Mouse (Mus musculus) lung, adult 2 months (tissue): ENCODE data around the gene Gm7358. TPM values are rescaled to one million over a fixed set of nuclear protein-coding genes. Genes with fewer than 3 reads are reported as not detected.
"Not testable (repeated sequence)": the region's sequence is repeated elsewhere in the genome, so short reads cannot be mapped to it uniquely, and the experiment has no call there.

Source experiments
- DNase-seq: peaks from one replicate; pipeline ENCODE4 v3.0.0; 2022
- H3K4me1 ChIP-seq: fragments of 200-500 bp; 2 replicates; pipeline ENCODE4 v1.6.1; 2011; ENCODE audit warnings: low read length; ENCODE audit not compliant: control insufficient read depth, insufficient read depth
- H3K4me3 ChIP-seq: fragments of 200-500 bp; replicated peaks from 2 replicates; pipeline ENCODE3; 2011; ENCODE audit warnings: low read depth, mild to moderate bottlenecking, control low read depth, low read length; ENCODE audit errors: extremely low read depth
- WGBS: fragments of 180-500 bp; shearing (Covaris S2); methylation state at CpG from one replicate; pipeline ENCODE4 v1.1.7; 2018; 5-methylcytosine and 5-hydroxymethylcytosine counted together
- polyA plus RNA-seq: library from polyadenylated mRNA; depleted of rRNA; stranded (reverse); fragments of >200 nt; gene quantifications from 2 replicates; pipeline ENCODE4 v1.2.3, GENCODE M21; 2012; rRNA removed

Gm7358 gene
- not detected in 2 replicates for polyA plus RNA-seq

- not testable (repeated sequence) for H3K4me1 ChIP-seq, DNase-seq, H3K4me3 ChIP-seq
- no CpG with 5 or more reads among the region's 2 CpGs for WGBS
These were observed at the start of gene Gm7358 for GRCm38 (mm10) chr17:14059431-14059830. Gene Gm7358 (minus strand): TSS chr17:14059531.

- not testable (repeated sequence) for H3K4me3 ChIP-seq, DNase-seq, H3K4me1 ChIP-seq
- WGBS: 21% methylated on average over 3 of the region's 3 CpGs
These were observed 43.7 kb upstream of the Gm7358 start for GRCm38 (mm10) chr17:14103018-14103417.

GRCm38 (mm10) chr17:14101446-14101980 is 42.2 kb upstream of the Gm7358 start:
- H3K4me3 ChIP-seq, H3K4me1 ChIP-seq: not testable (repeated sequence)
- 10% methylated on average over 1 of the region's 1 CpGs for WGBS
- DNase-seq: peak; percentile 9

DNA sequence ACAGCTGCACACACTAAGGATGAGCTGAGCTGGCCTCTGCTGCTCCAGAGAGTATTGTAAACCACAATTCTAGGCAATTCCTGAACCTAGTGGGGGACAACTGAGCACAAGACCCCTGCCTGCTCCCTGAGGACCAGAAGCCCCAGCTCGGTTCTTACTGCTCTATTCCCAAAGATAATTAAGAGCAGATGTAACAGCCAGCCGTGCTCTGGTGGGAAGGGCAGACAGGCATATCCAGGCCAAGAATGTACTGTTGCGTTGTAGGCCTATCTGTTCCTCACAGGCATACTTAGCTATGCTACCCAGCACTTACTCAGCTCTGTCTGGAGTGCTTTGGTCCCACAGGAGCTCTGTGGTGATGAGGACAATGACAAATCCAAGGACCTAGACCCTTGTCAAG is 40.6 kb upstream of the Gm7358 start:
- H3K4me1 ChIP-seq, DNase-seq, H3K4me3 ChIP-seq: not testable (repeated sequence)
- WGBS: 52% methylated on average over 3 of the region's 3 CpGs

GRCm38 (mm10) chr17:14094165-14094564 is 34.8 kb upstream of the Gm7358 start:
- not testable (repeated sequence) for DNase-seq
- WGBS: 39% methylated on average over 4 of the region's 7 CpGs

GRCm38 (mm10) chr17:14086629-14087028 is 27.3 kb upstream of the Gm7358 start:
- not testable (repeated sequence) for H3K4me1 ChIP-seq, DNase-seq, H3K4me3 ChIP-seq
- 0% methylated on average over 1 of the region's 1 CpGs for WGBS

More at GRCm38 (mm10) chr17:14094165-14094564, 34.8 kb upstream of the Gm7358 start:
- not testable (repeated sequence) for H3K4me3 ChIP-seq, H3K4me1 ChIP-seq

DNA sequence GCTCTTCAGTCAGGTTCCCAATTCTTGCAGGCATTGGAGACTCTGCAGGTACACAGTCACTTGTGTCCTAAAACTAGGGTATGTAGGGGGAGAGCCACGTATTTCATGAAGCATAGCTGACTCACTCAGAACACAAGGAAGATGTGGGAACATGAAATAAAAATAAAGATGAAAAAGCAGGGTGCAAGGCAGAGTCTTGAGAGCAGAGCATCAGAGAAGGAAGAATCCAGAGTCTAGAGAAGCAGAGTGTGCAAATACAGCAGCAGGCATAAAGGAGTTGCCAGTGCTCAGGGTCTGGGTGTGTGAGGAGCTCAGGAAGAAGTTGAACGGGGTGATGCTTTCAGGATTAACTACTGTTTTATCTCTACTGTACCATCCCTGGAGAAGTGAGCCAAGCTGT is 17.5 kb downstream of the Gm7358 start:
- 50% methylated on average over 1 of the region's 2 CpGs for WGBS
- not testable (repeated sequence) for H3K4me1 ChIP-seq, DNase-seq, H3K4me3 ChIP-seq

- H3K4me3 ChIP-seq, DNase-seq, H3K4me1 ChIP-seq: not testable (repeated sequence)
- WGBS: 33% methylated on average over 1 of the region's 2 CpGs
These were observed 22.3 kb downstream of the Gm7358 start for GRCm38 (mm10) chr17:14037012-14037411.

GRCm38 (mm10) chr17:14036113-14036512 is 23.2 kb downstream of the Gm7358 start:
- WGBS: 53% methylated on average over 4 of the region's 4 CpGs
- H3K4me1 ChIP-seq, DNase-seq, H3K4me3 ChIP-seq: not testable (repeated sequence)

Other genes with a start within 250 kb of the Gm7358 start
- 0.07 TPM in 1 of 2 replicates, not detected in the other for gene Gm7168, start 111.2 kb downstream of the Gm7358 start, polyA plus RNA-seq
- gene Gm7356, start 55.8 kb downstream of the Gm7358 start, polyA plus RNA-seq: not detected in 2 replicates
- 3.0 and 3.3 TPM in 2 replicates for gene Dact2, start 144.8 kb upstream of the Gm7358 start, polyA plus RNA-seq
- gene Smoc2, start 220.0 kb upstream of the Gm7358 start, polyA plus RNA-seq: 21.9 and 24.1 TPM in 2 replicates